Mouse (Mus musculus) forebrain, postnatal 0 days (tissue): ENCODE measurements at regions not wholly inside any gene's neighbourhood (a gene's known extent, or its start where the extent isn't known, plus 50 kb on each side); places are given as distances from the start of the nearest gene placed in this dataset.

ENCODE experiments used
- ATAC-seq: fragments of 200-750 bp; cut with Nextera tagmentation; 2 replicates; pipeline ENCODE4 v1.8.0; 2017; ENCODE audit warnings: mild to moderate bottlenecking, moderate library complexity
- DNase-seq: peaks from one replicate; pipeline ENCODE4 v3.0.0-alpha.2; 2015
- H3K27ac ChIP-seq: fragments of 300-500 bp; sonication (generic); 2 replicates; pipeline ENCODE4 v1.5.1; 2014; ENCODE audit warnings: low read depth, mild to moderate bottlenecking, antibody characterized with exemption, low read length, moderate library complexity, mixed read lengths
- H3K27me3 ChIP-seq: fragments of 300-500 bp; sonication (generic); 2 replicates; pipeline ENCODE4 v1.6.1; 2014; ENCODE audit warnings: mild to moderate bottlenecking, low read length, mixed read lengths; ENCODE audit not compliant: insufficient read depth
- H3K36me3 ChIP-seq: fragments of 300-500 bp; sonication (generic); 2 replicates; pipeline ENCODE4 v1.6.1; 2014; ENCODE audit warnings: mild to moderate bottlenecking, moderate library complexity; ENCODE audit not compliant: insufficient read depth
- H3K4me1 ChIP-seq: fragments of 300-500 bp; sonication (generic); 2 replicates; pipeline ENCODE4 v1.6.1; 2014; ENCODE audit warnings: antibody characterized with exemption; ENCODE audit not compliant: insufficient read depth
- H3K4me2 ChIP-seq: fragments of 300-500 bp; sonication (generic); 2 replicates; pipeline ENCODE4 v1.6.1; 2014; ENCODE audit warnings: low read depth, mild to moderate bottlenecking, moderate library complexity
- H3K4me3 ChIP-seq: fragments of 300-500 bp; sonication (generic); 2 replicates; pipeline ENCODE4 v1.5.1; 2014; ENCODE audit warnings: low read depth, low read length, mixed read lengths
- H3K9ac ChIP-seq: fragments of 300-500 bp; sonication (generic); 2 replicates; pipeline ENCODE4 v1.6.1; 2014; ENCODE audit warnings: mild to moderate bottlenecking
- H3K9me3 ChIP-seq: fragments of 300-500 bp; sonication (generic); 2 replicates; pipeline ENCODE4 v1.6.1; 2016; ENCODE audit warnings: low read length
- CTCF ChIP-seq: sonication (generic); IDR thresholded peaks from 2 replicates; pipeline ENCODE4 v1.5.1; 2016; ENCODE audit warnings: antibody characterized with exemption, control low read depth, low read depth
- WGBS: fragments of 180-500 bp; shearing (Covaris S2); extraction: QIAGEN DNeasy Blood & Tissue Kit; methylation state at CpG from one replicate; pipeline ENCODE4 v1.1.7; 2014; 5-methylcytosine and 5-hydroxymethylcytosine counted together

- H3K9ac ChIP-seq, result no peak overlapping the region
- WGBS, result 89% methylated on average over 3 of the region's 3 CpGs
- no peak for DNase-seq
- ATAC-seq, result no peak
- no peak overlapping the region for H3K4me3 ChIP-seq
- no peaks in the 10 kb centered on the region for H3K27me3 ChIP-seq
- no peaks in the 10 kb centered on the region for H3K9me3 ChIP-seq
- no peaks in the 10 kb centered on the region for H3K36me3 ChIP-seq
- H3K4me1 ChIP-seq, result no peaks in the 10 kb centered on the region
- H3K4me2 ChIP-seq, result no peak overlapping the region
- H3K27ac ChIP-seq, result no peak overlapping the region
- TF ChIP-seq CTCF, result no peak
These were observed 422.2 kb upstream of the Irak1bp1 start for GRCm38 (mm10) chr9:82407177-82407576.

GRCm38 (mm10) chr9:82408969-82409368 is 420.4 kb upstream of the Irak1bp1 start:
- ATAC-seq, result no peak
- 41% methylated on average over 2 of the region's 2 CpGs for WGBS
- no peaks in the 10 kb centered on the region for H3K36me3 ChIP-seq
- no peak for TF ChIP-seq CTCF
- no peaks in the 10 kb centered on the region for H3K9me3 ChIP-seq
- DNase-seq, result no peak
- no peak overlapping the region for H3K9ac ChIP-seq
- no peaks in the 10 kb centered on the region for H3K27me3 ChIP-seq
- no peaks in the 10 kb centered on the region for H3K4me1 ChIP-seq
- H3K27ac ChIP-seq, result no peak overlapping the region
- no peak overlapping the region for H3K4me3 ChIP-seq
- no peak overlapping the region for H3K4me2 ChIP-seq
